Mouse (Mus musculus) stomach, postnatal 0 days (tissue): ENCODE results near the gene Cacng2.

Experiments
- CTCF ChIP-seq: IDR thresholded peaks from 2 replicates; pipeline ENCODE4 v1.5.1; 2016; ENCODE audit warnings: antibody characterized with exemption, low read depth, mild to moderate bottlenecking, moderate library complexity
- EP300 ChIP-seq: optimal IDR thresholded peaks from 2 replicates; pipeline ENCODE3; 2016; ENCODE audit warnings: antibody characterized with exemption

- TF ChIP-seq EP300 (no peak), CTCF (no peak)
Measured at GRCm38 (mm10) chr15:78078206-78078605, 41.6 kb downstream of the Cacng2 start.
